Mouse (Mus musculus) frontal cortex, postnatal 10 days (tissue): ENCODE data around the gene Il1f9.
"Not testable (repeated sequence)": the region's sequence is repeated elsewhere in the genome, so short reads cannot be mapped to it uniquely, and the experiment has no call there.

Source experiments
- DNase-seq, 2 experiments: peaks; one replicate each; pipeline ENCODE4 v3.0.0; 2022; ENCODE audit warnings: low spot score in 2 of 2, mixed read lengths in 1 of 2

Gene Il1f9

DNA sequence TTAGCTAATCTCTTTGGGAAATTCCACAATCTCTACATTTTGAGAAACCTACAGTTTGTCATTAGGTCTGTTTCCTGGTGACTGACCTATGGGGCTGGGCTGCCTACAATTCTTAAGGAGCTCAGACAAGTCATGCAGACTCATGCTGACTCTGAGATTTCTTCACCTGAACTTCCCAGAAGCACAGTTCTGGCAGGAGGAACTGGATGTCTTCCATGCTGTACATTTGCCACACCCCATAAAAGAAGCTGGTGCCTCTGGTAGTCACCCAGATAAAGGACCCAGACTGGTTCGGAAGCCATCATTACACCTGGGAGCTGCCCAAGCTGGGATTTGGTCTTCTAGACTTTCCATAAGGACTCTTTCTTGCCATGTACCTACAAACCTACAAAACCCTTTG is at the start of gene Il1f9:
Gene Il1f9 (plus strand): TSS at position 301 of the 400 bp plus-strand sequence.
- DNase-seq = no peak

DNA sequence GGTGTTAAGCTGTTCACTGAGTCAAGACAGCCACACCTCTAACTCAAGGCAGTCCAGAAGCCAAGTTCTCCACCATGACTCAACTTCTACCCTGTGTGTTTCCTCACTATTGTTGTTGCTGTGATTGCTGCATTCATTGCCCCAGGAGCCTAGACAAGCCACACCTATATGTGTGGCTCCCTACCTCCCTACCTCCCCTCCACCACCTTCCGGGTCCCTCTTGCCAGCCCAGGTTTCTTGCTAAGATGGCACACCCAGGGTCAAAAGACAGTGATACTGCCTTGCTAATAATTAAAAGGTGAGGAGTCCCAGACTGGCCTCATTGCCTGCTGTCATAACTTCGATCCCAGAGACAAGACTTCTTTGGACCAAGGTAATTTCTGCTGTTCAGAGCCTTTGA is 33.4 kb upstream of the Il1f9 start, which contains the start of gene Il1f8:
Gene Il1f8 (plus strand): TSS at position 301 of the 400 bp plus-strand sequence.
- no peak for DNase-seq

DNA sequence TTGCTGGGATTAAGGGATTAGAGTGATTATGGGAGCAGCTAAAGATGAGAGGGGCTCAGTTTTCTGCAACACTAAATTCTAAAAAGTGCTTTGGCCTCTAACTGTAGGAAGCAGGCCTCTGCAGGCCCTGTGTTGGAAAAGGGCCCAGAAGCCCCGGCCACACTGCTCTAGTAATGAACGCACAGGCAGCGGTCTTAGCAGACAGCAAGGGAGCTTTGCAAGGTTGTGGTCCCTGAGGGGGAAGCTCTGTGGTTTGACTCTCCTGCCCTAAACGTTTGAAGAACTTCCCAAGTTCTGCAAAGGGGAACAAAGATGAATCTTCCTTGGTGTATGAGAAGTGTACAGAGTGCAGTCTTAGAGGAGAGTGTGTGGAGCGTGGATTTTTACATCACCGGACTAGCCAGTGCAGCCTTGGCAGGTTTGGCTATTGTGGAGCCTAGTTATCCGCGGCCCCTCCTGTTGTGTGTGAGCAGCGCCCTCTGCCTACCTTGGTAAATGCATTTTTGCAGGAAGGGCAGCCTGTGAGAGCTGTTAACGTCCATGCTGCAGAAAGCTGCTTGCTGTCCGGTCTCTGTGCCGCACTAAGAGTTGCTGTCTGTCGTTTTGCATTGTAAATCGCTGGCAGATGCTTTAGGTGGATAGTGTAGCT is 4.5 kb upstream of the Il1f9 start:
- peak; percentile 8 to 37 for DNase-seq

DNA sequence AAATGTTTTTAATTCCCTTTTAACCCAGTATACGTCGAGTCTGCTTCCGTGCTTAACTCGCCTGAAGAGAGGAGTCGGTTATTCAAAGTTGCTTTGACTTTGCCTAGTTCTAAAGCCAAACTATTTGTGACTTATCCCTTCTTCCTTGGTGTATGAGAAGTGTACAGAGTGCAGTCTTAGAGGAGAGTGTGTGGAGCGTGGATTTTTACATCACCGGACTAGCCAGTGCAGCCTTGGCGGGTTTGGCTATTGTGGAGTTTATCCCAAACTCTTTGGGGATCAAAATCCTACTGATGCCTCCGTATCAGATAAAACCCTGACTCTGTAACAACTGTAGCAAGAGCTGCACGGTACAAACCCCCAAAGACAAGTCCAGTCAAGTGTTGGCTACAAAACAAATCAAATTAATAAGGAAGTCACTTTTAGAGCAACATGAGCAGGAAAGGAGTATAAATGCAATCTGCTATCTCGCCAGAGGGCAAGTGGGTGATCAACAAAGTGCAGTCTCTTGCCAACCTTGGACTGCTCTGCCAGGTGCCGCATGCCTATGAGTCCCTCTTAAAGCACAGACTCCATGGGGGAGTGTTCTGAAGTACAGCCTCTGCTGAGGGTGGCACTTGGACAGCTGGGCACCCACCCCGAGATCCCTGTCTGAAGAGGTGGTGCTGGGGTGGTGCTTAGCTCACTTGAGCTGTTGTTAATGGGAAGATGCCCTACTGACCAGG is 3.7 kb upstream of the Il1f9 start:
- DNase-seq = not testable (repeated sequence)

DNA sequence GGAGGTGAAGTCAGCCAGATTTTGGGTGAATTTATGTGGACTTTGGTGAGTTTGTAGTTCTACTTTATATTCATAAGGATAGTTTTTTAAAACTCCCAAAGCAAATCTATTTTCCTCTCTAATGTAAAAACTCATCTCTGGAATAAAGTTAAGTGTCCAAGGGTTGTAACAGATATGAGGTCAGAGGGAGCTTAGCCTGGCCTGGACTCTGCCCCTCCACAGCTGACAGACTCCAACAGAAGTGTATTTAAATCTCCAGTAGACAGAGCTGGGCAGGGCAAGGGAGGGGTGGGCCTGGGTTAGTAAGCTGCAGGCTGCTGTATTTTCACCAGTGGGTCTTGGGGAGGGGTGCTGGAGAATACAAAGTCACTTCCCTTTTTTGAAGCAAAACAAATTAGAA is 2.2 kb upstream of the Il1f9 start:
- not testable (repeated sequence) for DNase-seq

DNA sequence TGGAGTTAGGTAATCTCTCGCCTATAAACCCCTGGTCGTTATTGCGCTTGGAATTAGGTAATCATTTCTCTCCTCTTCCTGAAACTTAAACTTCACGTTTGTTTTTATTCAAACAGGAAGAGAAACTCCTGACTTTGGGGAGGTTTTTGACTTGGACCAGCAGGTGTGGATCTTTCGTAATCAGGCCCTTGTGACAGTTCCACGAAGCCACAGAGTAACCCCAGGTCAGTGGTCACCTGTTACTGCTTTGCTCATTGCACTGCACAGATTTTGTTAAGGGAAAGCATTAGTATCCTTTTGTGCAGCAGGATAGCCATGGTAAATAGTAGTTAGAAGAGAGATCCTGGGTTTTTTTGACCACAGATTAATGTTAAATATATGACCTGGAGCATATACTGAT is 1.3 kb downstream of the Il1f9 start:
- no peak for DNase-seq

DNA sequence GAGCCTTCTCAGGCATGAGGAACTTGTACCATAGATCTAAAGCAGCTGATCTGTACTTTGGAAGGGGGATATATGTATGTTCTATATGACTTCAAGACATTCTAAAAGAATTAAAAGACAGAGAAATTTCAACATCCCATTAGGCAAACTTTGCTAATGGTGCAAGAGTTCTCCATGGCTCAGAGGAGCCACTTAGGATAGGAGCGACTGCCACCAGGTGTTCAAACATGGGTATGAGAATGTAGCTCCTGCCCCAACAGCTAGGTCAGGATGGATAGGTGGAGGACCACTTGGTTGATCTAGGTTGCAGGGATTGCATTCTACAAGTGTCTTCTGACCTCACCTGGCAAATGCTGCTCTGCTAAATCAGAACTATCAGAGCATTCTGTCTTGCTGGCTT is 1.9 kb downstream of the Il1f9 start:
- DNase-seq = no peak

DNA sequence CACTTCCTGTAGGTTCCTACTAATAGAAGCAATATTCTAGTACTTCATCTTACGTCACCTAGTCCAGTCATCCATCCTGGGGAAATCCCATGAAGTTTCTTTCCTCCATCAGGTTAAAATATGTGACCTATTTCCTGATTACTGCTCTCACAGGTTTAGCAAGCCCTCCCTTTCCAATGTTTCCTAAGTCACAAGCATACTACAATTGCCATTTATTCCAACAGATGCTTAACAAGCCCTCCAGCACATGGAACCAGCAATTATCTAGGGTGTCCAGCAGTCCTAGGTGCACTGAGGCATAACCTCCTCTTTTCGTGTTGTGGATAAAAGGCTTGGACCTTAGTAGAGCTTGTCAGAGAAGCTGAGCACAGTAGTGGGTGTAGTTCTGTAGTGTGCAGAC is 28.8 kb downstream of the Il1f9 start, which contains the start of gene Il1f6:
Gene Il1f6 (plus strand): TSS at position 301 of the 400 bp plus-strand sequence.
- DNase-seq = no peak

DNA sequence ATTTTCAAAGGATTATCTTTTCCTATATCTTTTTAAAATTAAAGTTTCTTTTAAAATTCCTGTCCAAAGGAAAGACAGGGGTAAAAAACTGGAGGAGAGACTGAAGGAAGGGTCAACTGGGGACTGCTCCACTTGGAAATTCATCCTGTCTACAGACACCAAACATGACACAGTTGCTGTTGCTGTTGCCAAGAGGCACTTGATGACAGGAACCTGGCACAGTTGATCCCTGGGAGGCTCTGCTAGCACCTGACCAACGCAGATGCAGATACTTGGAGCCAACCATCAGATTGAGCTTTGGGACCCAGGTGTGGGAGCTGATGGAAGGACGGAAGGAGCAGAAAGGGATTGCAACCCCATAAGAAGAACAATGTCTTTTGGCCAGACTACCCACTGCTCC is 40.9 kb downstream of the Il1f9 start:
- DNase-seq = no peak
